Comparison of ENCODE assay signal across 14 mouse cellular contexts in genomic region chrX:75085654-75086053, GRCm38 (mm10). TPM values are rescaled to one million over a fixed set of nuclear protein-coding genes. Genes with fewer than 3 reads are reported as not detected.
A peak's percentile ranks its signal among the peaks of the same experiment; 100 is the strongest.
DNase-seq lines count a peak whose midpoint lies in the region; ATAC-seq and TF ChIP-seq lines count a peak whose summit lies in the region.
"Had no signal": no experiment of that assay in that cellular context is flagged by ENCODE, and none has a peak within 500 bp of the region (broad histone marks: within the 10 kb centered on the region; RNA-seq: fewer than 3 reads in every experiment).

No protein-coding gene starts in this region.

- H3K9ac ChIP-seq in forebrain, embryonic 15.5 days (replicated peaks): no peak overlapping the region
- H3K9ac ChIP-seq in forebrain, embryonic 12.5 days: no peak overlapping the region
- no peak overlapping the region for H3K9ac ChIP-seq in lung, embryonic 14.5 days
- H3K9ac ChIP-seq: embryonic facial prominence, embryonic 12.5 days; heart, embryonic 12.5 days; liver, embryonic 13.5 days had no signal

- H3K4me2 ChIP-seq in forebrain, embryonic 15.5 days (replicated peaks): no peak overlapping the region
- H3K4me2 ChIP-seq in forebrain, embryonic 12.5 days: no peak overlapping the region
- no peak overlapping the region for H3K4me2 ChIP-seq in lung, embryonic 14.5 days

- in situ Hi-C loops in Patski (cut with MboI; ENCODE audit: low pct_unique_long_range_greater_than_20kb): no loop called here

- CTCF ChIA-PET in Patski (lab: Charles Lee): interaction anchor here (0.8 kb wide), 2 partner anchors 9 to 10 kb away, joined by 3 to 4 read pairs; partner anchors contain the start of gene Dkc1

- H3K4me3 ChIP-seq in forebrain, embryonic 15.5 days: no peak overlapping the region
- H3K4me3 ChIP-seq in forebrain, embryonic 12.5 days (replicated peaks): no peak overlapping the region
- no peak overlapping the region for H3K4me3 ChIP-seq in lung, embryonic 14.5 days (ENCODE audit: low read depth, low read length)

- no peaks in the 10 kb centered on the region for H3K4me1 ChIP-seq in forebrain, embryonic 15.5 days
- H3K4me1 ChIP-seq in forebrain, embryonic 12.5 days: no peaks in the 10 kb centered on the region; the same call in 1 of the 2 replicates
- H3K4me1 ChIP-seq in lung, embryonic 14.5 days (ENCODE audit: insufficient read depth): no peaks in the 10 kb centered on the region
- H3K4me1 ChIP-seq: embryonic facial prominence, embryonic 12.5 days; heart, embryonic 12.5 days had no signal

- no peaks in the 10 kb centered on the region for H3K36me3 ChIP-seq in forebrain, embryonic 15.5 days
- no peaks in the 10 kb centered on the region for H3K36me3 ChIP-seq in forebrain, embryonic 12.5 days (replicated peaks)
- no peaks in the 10 kb centered on the region for H3K36me3 ChIP-seq in lung, embryonic 14.5 days (ENCODE audit: insufficient read depth)
- H3K36me3 ChIP-seq: embryonic facial prominence, embryonic 12.5 days; heart, embryonic 12.5 days; liver, embryonic 13.5 days had no signal

- ATAC-seq in forebrain, embryonic 15.5 days (replicated peaks): 0 out of 2 replicates have a peak, but pooled peaks have one; percentile 41
- no peak for ATAC-seq in forebrain, embryonic 12.5 days (ENCODE audit: low FRiP score)
- no peak for ATAC-seq in lung, embryonic 14.5 days (ENCODE audit: insufficient read depth)
- ATAC-seq in Patski: no peak

- 0 out of 2 replicates have a peak, but pooled peaks have one; percentile 4 for TF ChIP-seq CTCF in lung, embryonic 14.5 days (IDR thresholded peaks at IDR 0.05; ENCODE audit: low read depth)
- TF ChIP-seq CTCF in Patski (IDR thresholded peaks at IDR 0.05): peak; percentile 25

- POLR2A ChIA-PET in Patski (lab: Charles Lee): no interaction called here

- H3K27ac ChIP-seq in forebrain, embryonic 15.5 days (replicated peaks): no peak overlapping the region
- H3K27ac ChIP-seq in forebrain, embryonic 12.5 days: no peak overlapping the region
- H3K27ac ChIP-seq in lung, embryonic 14.5 days (ENCODE audit: low read depth): no peak overlapping the region
- H3K27ac ChIP-seq: embryonic facial prominence, embryonic 12.5 days had no signal

- WGBS in forebrain, embryonic 15.5 days: 22% methylated on average over 1 of the region's 1 CpGs
- 27% methylated on average over 1 of the region's 1 CpGs for WGBS in forebrain, embryonic 12.5 days
- 21% methylated on average over 1 of the region's 1 CpGs for WGBS in lung, embryonic 14.5 days

- DNase-seq in lung, embryonic 14.5 days: peak; percentile 30
- DNase-seq in lung, postnatal 4 days: no peak
- DNase-seq in Patski (ENCODE audit: low read depth, low spot score): no peak
- DNase-seq in natural killer cell, adult 2 months (ENCODE audit: low spot score in 2 of 2): peak; percentile 1 to 28
- no peak for DNase-seq in gastrocnemius, postnatal 25 days
- no peak for DNase-seq in kidney, adult 9 months
- DNase-seq: cerebellum, adult 11 months; kidney, adult 2 months; liver, embryonic 13.5 days; right cerebral cortex, adult 18-20 months had no signal

- no peaks in the 10 kb centered on the region for H3K9me3 ChIP-seq in forebrain, embryonic 15.5 days
- H3K9me3 ChIP-seq in forebrain, embryonic 12.5 days: no peaks in the 10 kb centered on the region
- H3K9me3 ChIP-seq in lung, embryonic 14.5 days (ENCODE audit: low read depth, low read length): no peaks in the 10 kb centered on the region
- H3K9me3 ChIP-seq: embryonic facial prominence, embryonic 12.5 days; heart, embryonic 12.5 days; liver, embryonic 13.5 days had no signal

- no peaks in the 10 kb centered on the region for H3K27me3 ChIP-seq in forebrain, embryonic 15.5 days
- no peaks in the 10 kb centered on the region for H3K27me3 ChIP-seq in forebrain, embryonic 12.5 days
- H3K27me3 ChIP-seq in lung, embryonic 14.5 days (ENCODE audit: insufficient read depth, low read length): no peaks in the 10 kb centered on the region
- peaks cover 49% of the 10 kb centered on the region for H3K27me3 ChIP-seq in Patski
- H3K27me3 ChIP-seq: embryonic facial prominence, embryonic 12.5 days; heart, embryonic 12.5 days; liver, embryonic 13.5 days had no signal

RNA-seq across cellular contexts. Expression of gene Gab3, which starts 0.4 kb away (rescaled TPM):
- 0.96 and 1.0 TPM in 2 replicates for polyA plus RNA-seq in forebrain, embryonic 15.5 days (2015; fragmentation: Nextera tagmentation; extraction: Ambion mirVana)
- 0.85 and 1.0 TPM in 2 replicates for polyA plus RNA-seq in forebrain, embryonic 12.5 days (2016; fragmentation: Nextera tagmentation; extraction: Ambion mirVana)
- polyA plus RNA-seq in lung, embryonic 14.5 days (2014; fragmentation: Nextera tagmentation; extraction: Ambion mirVana): 5.9 and 7.1 TPM in 2 replicates
- 0.36 TPM for polyA plus RNA-seq in Patski (2021)
- 1 to 10 TPM in 1 of 2 experiments, under 1 TPM in 1; 0.84 to 1.1 TPM for total RNA-seq in gastrocnemius, postnatal 25 days (2021)

RNA-seq across cellular contexts. Expression of gene Dkc1, which starts 10.0 kb away (rescaled TPM):
- polyA plus RNA-seq in forebrain, embryonic 15.5 days (2015; fragmentation: Nextera tagmentation; extraction: Ambion mirVana): 71.7 and 72.7 TPM in 2 replicates
- 131 and 135 TPM in 2 replicates for polyA plus RNA-seq in forebrain, embryonic 12.5 days (2016; fragmentation: Nextera tagmentation; extraction: Ambion mirVana)
- 175 and 184 TPM in 2 replicates for polyA plus RNA-seq in lung, embryonic 14.5 days (2014; fragmentation: Nextera tagmentation; extraction: Ambion mirVana)
- polyA plus RNA-seq in Patski (2021): 53.3 TPM
- 10 to 100 TPM; 24.4 to 26.2 TPM for total RNA-seq in gastrocnemius, postnatal 25 days (2021)

RNA-seq across cellular contexts. Expression of gene Mpp1, which starts 45.2 kb away (rescaled TPM):
- 17.2 and 19.6 TPM in 2 replicates for polyA plus RNA-seq in forebrain, embryonic 15.5 days (2015; fragmentation: Nextera tagmentation; extraction: Ambion mirVana)
- 19.3 and 20.7 TPM in 2 replicates for polyA plus RNA-seq in forebrain, embryonic 12.5 days (2016; fragmentation: Nextera tagmentation; extraction: Ambion mirVana)
- polyA plus RNA-seq in lung, embryonic 14.5 days (2014; fragmentation: Nextera tagmentation; extraction: Ambion mirVana): 65.9 and 69.6 TPM in 2 replicates
- 118 TPM for polyA plus RNA-seq in Patski (2021)
- total RNA-seq in gastrocnemius, postnatal 25 days (2021): 10 to 100 TPM; 12.8 to 17.8 TPM

Comparison
In these comparisons a context has a peak if more than half of its experiments do, and no peak if none do; other contexts are left out.
1. DNase-seq: peak in lung, embryonic 14.5 days (single experiment) and natural killer cell, adult 2 months (2 of 2); none in lung, postnatal 4 days (0 of 2), Patski (single experiment), gastrocnemius, postnatal 25 days (single experiment) and kidney, adult 9 months (single experiment).